Mouse (Mus musculus) CH12.LX (cell line): ENCODE measurements at regions not wholly inside any gene's neighbourhood (a gene's known extent, or its start where the extent isn't known, plus 50 kb on each side); places are given as distances from the start of the nearest gene placed in this dataset.

Experiments
- CTCF ChIP-seq, 2 experiments: IDR thresholded peaks in 1 of 2; conservative IDR thresholded peaks in 1 of 2; 2 replicates each; pipeline ENCODE4 v1.5.1; 2011 to 2012; ENCODE audit warnings: low read depth in 2 of 2, low read length in 2 of 2, improper control_type of control experiment in 1 of 2, inconsistent platforms in 1 of 2, mild to moderate bottlenecking in 1 of 2, moderate library complexity in 1 of 2
- EP300 ChIP-seq: IDR thresholded peaks from 2 replicates; pipeline ENCODE4 v1.6.1; 2011; ENCODE audit warnings: low read length, improper control_type of control experiment
- JUN ChIP-seq: IDR thresholded peaks from 2 replicates; pipeline ENCODE4 v1.6.1; 2011; ENCODE audit warnings: low read depth, mild to moderate bottlenecking, low read length, improper control_type of control experiment, moderate library complexity; ENCODE audit not compliant: insufficient read depth
- JUND ChIP-seq: conservative IDR thresholded peaks from 2 replicates; pipeline ENCODE4 v1.6.1; 2011; ENCODE audit warnings: low read depth, low read length, improper control_type of control experiment
- KAT2A ChIP-seq: IDR thresholded peaks from 2 replicates; pipeline ENCODE4 v1.6.1; 2012; ENCODE audit warnings: low read length, improper control_type of control experiment, inconsistent platforms; ENCODE audit not compliant: insufficient replicate concordance
- MYC ChIP-seq: IDR thresholded peaks from 2 replicates; pipeline ENCODE4 v1.6.1; 2011; ENCODE audit warnings: low read depth, mild to moderate bottlenecking, improper control_type of control experiment, low read length
- POLR2A ChIP-seq: IDR thresholded peaks from 2 replicates; pipeline ENCODE4 v1.6.1; 2011; ENCODE audit warnings: low read depth, mild to moderate bottlenecking, improper control_type of control experiment, low read length
- ZMIZ1 ChIP-seq: IDR thresholded peaks from 2 replicates; pipeline ENCODE4 v1.6.1; 2012; ENCODE audit warnings: low read depth, mild to moderate bottlenecking, inconsistent platforms, low read length, improper control_type of control experiment

- TF ChIP-seq CTCF (conservative IDR thresholded peaks at IDR 0.05 in 1 of 2, IDR thresholded peaks at IDR 0.05 in 1 of 2; ENCODE audit: low read depth in 2 of 2, low read length in 2 of 2) (no peak), JUN (no peak), EP300 (no peak), POLR2A (no peak), KAT2A (no peak), MYC (no peak), JUND (no peak), ZMIZ1 (no peak)
These were observed 494.4 kb upstream of the Ndn start for GRCm38 (mm10) chr7:61851949-61852348.
